Comparison of ENCODE assay signal across 11 mouse cellular contexts in genomic region chr10:15392027-15392816, GRCm38 (mm10).
DNase-seq lines count a peak whose midpoint lies in the region; ATAC-seq and TF ChIP-seq lines count a peak whose summit lies in the region.
"Had no signal": no experiment of that assay in that cellular context is flagged by ENCODE, and none has a peak within 500 bp of the region (broad histone marks: within the 10 kb centered on the region; RNA-seq: fewer than 3 reads in every experiment).

No protein-coding gene starts in this region.

- no peak overlapping the region for H3K27ac ChIP-seq in heart, embryonic 11.5 days (ENCODE audit: low read depth, low read length)
- H3K27ac ChIP-seq in limb, embryonic 14.5 days (replicated peaks; ENCODE audit: low read depth, low read length) = no peak overlapping the region
- H3K27ac ChIP-seq: hindbrain, embryonic 14.5 days had no signal

- TF ChIP-seq CTCF in C2C12 (IDR thresholded peaks at IDR 0.05; ENCODE audit: control insufficient read depth, insufficient read depth, insufficient read length) = no peak
- no peak for TF ChIP-seq CTCF in brain, embryonic 14.5 days (IDR thresholded peaks at IDR 0.05; ENCODE audit: borderline replicate concordance, extremely low read depth, insufficient read depth, insufficient read length)

- H3K4me1 ChIP-seq in heart, embryonic 11.5 days (ENCODE audit: control insufficient read depth, insufficient read depth, low read length) = no peaks in the 10 kb centered on the region
- H3K4me1 ChIP-seq in limb, embryonic 14.5 days (ENCODE audit: control insufficient read depth, insufficient read depth, low read length) = no peaks in the 10 kb centered on the region

- H3K9me3 ChIP-seq in heart, embryonic 11.5 days (replicated peaks; ENCODE audit: control insufficient read depth, low read length) = no peaks in the 10 kb centered on the region
- no peaks in the 10 kb centered on the region for H3K9me3 ChIP-seq in limb, embryonic 14.5 days (ENCODE audit: control insufficient read depth, low read length)

- H3K79me2 ChIP-seq in C2C12 (ENCODE audit: control insufficient read depth, insufficient read depth) = no peaks in the 10 kb centered on the region

- H3ac ChIP-seq in C2C12 (ENCODE audit: control insufficient read depth, insufficient read length, low read depth) = no peak overlapping the region

- no peak overlapping the region for H3K9ac ChIP-seq in heart, embryonic 11.5 days (ENCODE audit: low read depth, low read length)
- H3K9ac ChIP-seq in limb, embryonic 14.5 days (ENCODE audit: low read depth, low read length, severe bottlenecking) = no peak overlapping the region
- H3K9ac ChIP-seq: hindbrain, embryonic 14.5 days had no signal

- no peaks in the 10 kb centered on the region for H3K79me3 ChIP-seq in C2C12 (ENCODE audit: low read depth)

- peak; percentile 43 to 46 for DNase-seq in heart, adult 9 months (ENCODE audit: low spot score in 2 of 2)
- DNase-seq in brain, embryonic 14.5 days (ENCODE audit: low read depth) = peak; percentile 58
- peak; percentile 90 for DNase-seq in limb, embryonic 14.5 days (ENCODE audit: low spot score)
- no peak for DNase-seq in adrenal gland, postnatal 10 days
- DNase-seq in layer of hippocampus, adult 18-20 months (ENCODE audit: low spot score in 2 of 2) = no peak
- no peak for DNase-seq in embryo, embryonic 11 days
- DNase-seq: right cerebral cortex, postnatal 25 days had no signal

- H3K27me3 ChIP-seq in heart, embryonic 11.5 days (ENCODE audit: control insufficient read depth, insufficient read depth, low read length) = no peaks in the 10 kb centered on the region
- no peaks in the 10 kb centered on the region for H3K27me3 ChIP-seq in C2C12 (ENCODE audit: control insufficient read depth, insufficient read depth, insufficient read length)
- no peaks in the 10 kb centered on the region for H3K27me3 ChIP-seq in limb, embryonic 14.5 days (ENCODE audit: control insufficient read depth, insufficient read depth, low read length)

- H3K36me3 ChIP-seq in heart, embryonic 11.5 days (ENCODE audit: control insufficient read depth, insufficient read depth, low read length) = no peaks in the 10 kb centered on the region
- no peaks in the 10 kb centered on the region for H3K36me3 ChIP-seq in C2C12 (ENCODE audit: control insufficient read depth, insufficient read depth)
- H3K36me3 ChIP-seq in limb, embryonic 14.5 days (ENCODE audit: control insufficient read depth, insufficient read depth, low read length) = no peaks in the 10 kb centered on the region

- whole genome bisulfite sequencing in heart, embryonic 11.5 days (ENCODE audit: insufficient replicate concordance) = 60% methylated on average over 5 of the region's 5 CpGs
- 45% methylated on average over 5 of the region's 5 CpGs for WGBS in limb, embryonic 14.5 days

- ATAC-seq in heart, embryonic 11.5 days (replicated peaks; ENCODE audit: insufficient number of reproducible peaks, low FRiP score, low TSS enrichment) = no peak
- ATAC-seq in limb, embryonic 14.5 days (ENCODE audit: low FRiP score, low read depth) = no peak
- ATAC-seq: midbrain, embryonic 16.5 days had no signal

- no peak for TF ChIP-seq POLR2A in brain, embryonic 14.5 days (IDR thresholded peaks at IDR 0.05; ENCODE audit: borderline replicate concordance, extremely low read depth, insufficient read depth, insufficient read length, poor library complexity, severe bottlenecking)
- no peak for TF ChIP-seq POLR2A in limb, embryonic 14.5 days (IDR thresholded peaks at IDR 0.05; ENCODE audit: borderline replicate concordance, extremely low read depth, insufficient read depth, insufficient read length)

- no peak overlapping the region for H3K4me2 ChIP-seq in heart, embryonic 11.5 days
- no peak overlapping the region for H3K4me2 ChIP-seq in limb, embryonic 14.5 days (replicated peaks; ENCODE audit: low read depth, low read length, severe bottlenecking)
- H3K4me2 ChIP-seq: hindbrain, embryonic 14.5 days had no signal

- H3K4me3 ChIP-seq in heart, embryonic 11.5 days (ENCODE audit: low read depth, low read length) = no peak overlapping the region
- H3K4me3 ChIP-seq in C2C12 (ENCODE audit: insufficient read depth, poor library complexity, severe bottlenecking) = no peak overlapping the region
- no peak overlapping the region for H3K4me3 ChIP-seq in limb, embryonic 14.5 days (replicated peaks; ENCODE audit: low read length)

TF ChIP-seq in C2C12, 6 proteins besides CTCF, POLR2A, EP300 and RAD21:
- TF ChIP-seq MYOD1 (IDR thresholded peaks at IDR 0.05; ENCODE audit: control insufficient read depth, insufficient read length, low read depth) (peak; percentile 61), FOSL1 (IDR thresholded peaks at IDR 0.05; ENCODE audit: insufficient read depth, low read length, poor library complexity, severe bottlenecking) (no peak), MAX (IDR thresholded peaks at IDR 0.05) (no peak)
TF ChIP-seq in C2C12: peak in this region for 1.

Comparison
In these comparisons a context has a peak if more than half of its experiments do, and no peak if none do; other contexts are left out.
1. DNase-seq: peak in heart, adult 9 months (2 of 2), brain, embryonic 14.5 days (single experiment) and limb, embryonic 14.5 days (single experiment); none in adrenal gland, postnatal 10 days (single experiment), layer of hippocampus, adult 18-20 months (0 of 2) and embryo, embryonic 11 days (single experiment).